Mouse (Mus musculus) liver, postnatal 0 days (tissue): ENCODE measurements around the gene Pard3. TPM values are rescaled to one million over a fixed set of nuclear protein-coding genes. Genes with fewer than 3 reads are reported as not detected.

Source experiments
- ATAC-seq: fragments of 200-750 bp; cut with Nextera tagmentation; 2 replicates; pipeline ENCODE4 v1.8.0; 2017; ENCODE audit warnings: mild to moderate bottlenecking, moderate library complexity
- DNase-seq: peaks from one replicate; pipeline ENCODE4 v3.0.0-alpha.2; 2016
- H3K27ac ChIP-seq: fragments of 300-500 bp; sonication (generic); 2 replicates; pipeline ENCODE4 v1.5.1; 2014; ENCODE audit warnings: antibody characterized with exemption, moderate library complexity, mild to moderate bottlenecking, low read depth
- H3K27me3 ChIP-seq: fragments of 300-500 bp; sonication (generic); 2 replicates; pipeline ENCODE4 v1.6.1; 2014; ENCODE audit warnings: low read length, control low read depth, mixed read lengths; ENCODE audit not compliant: insufficient read depth
- H3K36me3 ChIP-seq: fragments of 300-500 bp; sonication (generic); replicated peaks from 2 replicates; pipeline ENCODE4 v1.6.1; 2014; ENCODE audit warnings: mild to moderate bottlenecking, control low read depth, low read length, moderate library complexity, mixed read lengths; ENCODE audit not compliant: insufficient read depth
- H3K4me1 ChIP-seq: fragments of 300-500 bp; sonication (generic); 2 replicates; pipeline ENCODE4 v1.6.1; 2014; ENCODE audit warnings: antibody characterized with exemption, mild to moderate bottlenecking, control low read depth; ENCODE audit not compliant: insufficient read depth
- H3K4me2 ChIP-seq: fragments of 300-500 bp; sonication (generic); 2 replicates; pipeline ENCODE4 v1.6.1; 2014; ENCODE audit warnings: low read depth, mild to moderate bottlenecking, low read length, moderate library complexity, mixed read lengths
- H3K4me3 ChIP-seq: fragments of 300-500 bp; sonication (generic); 2 replicates; pipeline ENCODE4 v1.5.1; 2014; ENCODE audit warnings: low read depth, low read length
- H3K9ac ChIP-seq: fragments of 300-500 bp; sonication (generic); replicated peaks from 2 replicates; pipeline ENCODE4 v1.6.1; 2014; ENCODE audit warnings: mild to moderate bottlenecking, moderate library complexity
- H3K9me3 ChIP-seq: fragments of 300-500 bp; sonication (generic); 2 replicates; pipeline ENCODE4 v1.6.1; 2016; ENCODE audit warnings: mild to moderate bottlenecking, control low read depth, low read length, mixed read lengths
- CTCF ChIP-seq: sonication (generic); IDR thresholded peaks from 2 replicates; pipeline ENCODE4 v1.5.1; 2016; ENCODE audit warnings: antibody characterized with exemption, low read depth
- EP300 ChIP-seq: IDR thresholded peaks from 2 replicates; pipeline ENCODE4 v1.6.1; 2016; ENCODE audit warnings: antibody characterized with exemption, low read depth, mild to moderate bottlenecking
- WGBS: fragments of 180-500 bp; shearing (Covaris S2); extraction: QIAGEN DNeasy Blood & Tissue Kit; methylation state at CpG from one replicate; pipeline ENCODE4 v1.1.7; 2014; ENCODE audit not compliant: insufficient replicate concordance; 5-methylcytosine and 5-hydroxymethylcytosine counted together
- polyA plus RNA-seq: library from polyadenylated mRNA; unstranded; fragments of >200 nt; fragmentation: Nextera tagmentation; extraction: Ambion mirVana; gene quantifications from 2 replicates; pipeline ENCODE4 v1.2.1, GENCODE M21; 2015

Pard3 gene
- polyA plus RNA-seq, 1 experiment from 2014 or later: 10.2 TPM

GRCm38 (mm10) chr8:127065113-127065473 is 1.4 kb downstream of the Pard3 start:
- peak overlapping the region; percentile 92 for H3K27ac ChIP-seq
- no peak for TF ChIP-seq EP300
- TF ChIP-seq CTCF: no peak
- no peak for ATAC-seq
- peak overlapping the region; percentile 81 for H3K4me2 ChIP-seq
- H3K9ac ChIP-seq: peak overlapping the region; percentile 74
- H3K9me3 ChIP-seq: no peaks in the 10 kb centered on the region
- H3K4me1 ChIP-seq: peaks cover 10% of the 10 kb centered on the region
- peak overlapping the region; percentile 63 for H3K4me3 ChIP-seq
- no peaks in the 10 kb centered on the region for H3K36me3 ChIP-seq
- no peak for DNase-seq
- WGBS: 10% methylated on average over 10 of the region's 10 CpGs
- H3K27me3 ChIP-seq: peaks cover 26% of the 10 kb centered on the region

DNA sequence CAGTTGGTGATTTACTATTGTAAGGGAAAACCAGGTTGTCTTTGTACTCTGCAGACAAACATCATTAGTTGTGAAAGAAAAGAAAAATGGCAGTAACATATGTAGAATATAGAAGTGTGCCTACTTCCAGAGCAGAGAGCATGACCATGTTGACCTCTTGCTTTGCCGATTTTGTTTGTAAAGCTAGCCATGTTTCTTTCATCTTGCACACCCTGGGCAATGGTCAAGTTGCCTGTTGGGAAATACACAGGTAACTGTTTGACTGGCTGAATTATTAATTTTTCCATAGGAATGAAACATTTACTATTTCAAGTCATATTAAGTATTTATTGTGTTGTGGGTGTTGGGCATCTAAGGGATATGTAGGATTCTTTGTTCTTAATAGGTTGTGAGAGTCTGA is 2.1 kb downstream of the Pard3 start:
- peaks cover 26% of the 10 kb centered on the region for H3K27me3 ChIP-seq
- H3K9me3 ChIP-seq: no peaks in the 10 kb centered on the region
- H3K4me2 ChIP-seq: peak overlapping the region; percentile 81
- H3K4me1 ChIP-seq: peaks cover 10% of the 10 kb centered on the region
- DNase-seq (no peak), ATAC-seq (peak; percentile 42; the same call in 1 of the 2 replicates)
- no peak overlapping the region for H3K9ac ChIP-seq
- peak overlapping the region; percentile 63 for H3K4me3 ChIP-seq
- TF ChIP-seq EP300 (no peak), CTCF (no peak)
- peak overlapping the region; percentile 92 for H3K27ac ChIP-seq
- 42% methylated on average over 1 of the region's 1 CpGs for WGBS
- no peaks in the 10 kb centered on the region for H3K36me3 ChIP-seq

- H3K4me1 ChIP-seq: peaks cover 10% of the 10 kb centered on the region
- DNase-seq (no peak), ATAC-seq (no peak)
- TF ChIP-seq EP300 (no peak), CTCF (no peak)
- peaks cover 26% of the 10 kb centered on the region for H3K27me3 ChIP-seq
- no peak overlapping the region for H3K4me3 ChIP-seq
- H3K9ac ChIP-seq: no peak overlapping the region
- no peaks in the 10 kb centered on the region for H3K9me3 ChIP-seq
- peak overlapping the region; percentile 92 for H3K27ac ChIP-seq
- H3K4me2 ChIP-seq: peak overlapping the region; percentile 81; the same call in 1 of the 2 replicates
- H3K36me3 ChIP-seq: no peaks in the 10 kb centered on the region
Observed at GRCm38 (mm10) chr8:127066501-127066900, 2.8 kb downstream of the Pard3 start.

DNA sequence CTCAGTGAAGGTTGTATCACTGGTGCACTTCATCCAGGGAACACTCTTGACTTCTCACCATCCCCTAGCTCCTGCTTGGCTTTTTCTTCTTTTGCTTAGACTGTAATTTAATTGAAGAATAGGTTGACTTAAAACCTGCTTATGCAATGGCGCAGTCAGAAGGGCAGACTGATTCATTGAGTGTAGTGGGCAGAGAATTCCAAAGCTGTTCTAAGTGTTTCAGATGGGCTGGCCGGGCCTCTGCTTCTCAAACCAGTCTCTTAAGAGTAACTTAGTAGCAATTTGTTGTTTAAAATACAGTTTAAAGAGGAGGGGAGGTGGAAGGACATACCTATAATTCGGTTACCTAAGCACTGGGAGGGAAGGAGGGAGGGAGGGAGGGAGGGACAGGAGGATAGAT is 5.0 kb downstream of the Pard3 start:
- TF ChIP-seq EP300 (no peak), CTCF (no peak)
- H3K4me2 ChIP-seq: no peak overlapping the region
- DNase-seq: no peak
- H3K27me3 ChIP-seq: peaks cover 20% of the 10 kb centered on the region
- ATAC-seq: no peak
- H3K4me1 ChIP-seq: peaks cover 10% of the 10 kb centered on the region
- H3K4me3 ChIP-seq: no peak overlapping the region
- no peaks in the 10 kb centered on the region for H3K9me3 ChIP-seq
- H3K9ac ChIP-seq: no peak overlapping the region
- 69% methylated on average over 3 of the region's 3 CpGs for WGBS
- no peaks in the 10 kb centered on the region for H3K36me3 ChIP-seq
- H3K27ac ChIP-seq: no peak overlapping the region

GRCm38 (mm10) chr8:127070225-127070624 is 6.5 kb downstream of the Pard3 start:
- no peak for TF ChIP-seq EP300
- TF ChIP-seq CTCF: no peak
- Histone ChIP-seq H3K9me3 (no peaks in the 10 kb centered on the region), H3K4me2 (no peak overlapping the region), H3K36me3 (no peaks in the 10 kb centered on the region), H3K27ac (no peak overlapping the region), H3K4me1 (peaks cover 10% of the 10 kb centered on the region), H3K27me3 (peaks cover 5% of the 10 kb centered on the region; the same call in 1 of the 2 replicates), H3K4me3 (no peak overlapping the region), H3K9ac (no peak overlapping the region)
- no peak for ATAC-seq
- WGBS: 58% methylated on average over 3 of the region's 3 CpGs
- DNase-seq: no peak

DNA sequence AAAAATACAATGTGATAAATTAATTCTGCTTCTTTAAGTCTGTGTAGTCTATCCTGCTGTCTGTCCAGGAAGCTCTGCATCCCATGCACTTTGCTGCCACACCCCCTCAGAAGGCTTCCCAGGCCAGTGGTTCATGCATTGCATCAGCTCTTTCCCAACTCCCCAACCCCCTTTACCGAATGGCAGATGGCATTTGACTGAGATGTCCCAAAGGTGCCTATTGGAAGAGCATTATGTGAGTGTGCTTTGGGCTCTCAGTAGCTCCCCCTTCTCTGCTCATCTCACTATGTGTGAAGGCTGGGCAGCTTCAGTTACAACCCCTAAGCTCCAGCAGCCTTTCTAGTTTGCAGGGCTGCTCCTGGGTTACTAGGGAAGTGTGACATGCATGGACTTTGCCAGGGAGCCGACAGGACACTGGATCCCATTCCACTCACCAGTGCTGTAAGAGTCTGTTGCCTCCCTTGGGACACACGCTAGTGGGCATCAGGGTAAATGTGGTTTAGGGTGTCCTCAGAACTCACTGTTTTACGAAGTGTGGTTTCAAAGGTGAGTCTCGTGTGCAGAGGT is 9.4 kb downstream of the Pard3 start:
- Histone ChIP-seq H3K9ac (no peak overlapping the region), H3K36me3 (no peaks in the 10 kb centered on the region), H3K4me1 (peaks cover 11% of the 10 kb centered on the region), H3K27me3 (no peaks in the 10 kb centered on the region), H3K4me2 (no peak overlapping the region), H3K9me3 (no peaks in the 10 kb centered on the region), H3K4me3 (no peak overlapping the region), H3K27ac (peak overlapping the region; percentile 44)
- ATAC-seq: peak; percentile 72
- peak; percentile 54 for DNase-seq
- no peak for TF ChIP-seq EP300
- no peak for TF ChIP-seq CTCF
- WGBS: 35% methylated on average over 5 of the region's 5 CpGs
